Mouse (Mus musculus) E14TG2a.4 (cell line): ENCODE results near the gene Efna5.

Experiments
- CTCF ChIP-seq: conservative IDR thresholded peaks from 2 replicates; pipeline ENCODE4 v1.5.1; 2014; ENCODE audit warnings: low read length
- NANOG ChIP-seq: IDR thresholded peaks from 2 replicates; pipeline ENCODE4 v1.6.1; 2014; ENCODE audit warnings: borderline replicate concordance, low read length, mixed read lengths

- no peak for TF ChIP-seq CTCF
- TF ChIP-seq NANOG: no peak
Measured at GRCm38 (mm10) chr17:62853741-62854140, 27.4 kb downstream of the Efna5 start.
